Mouse (Mus musculus): ENCODE data around the gene Dcaf12. TPM values are rescaled to one million over a fixed set of nuclear protein-coding genes. Genes with fewer than 3 reads are reported as not detected.

Dcaf12 gene
- polyA plus RNA-seq (2016; fragmentation: Nextera tagmentation; extraction: Ambion mirVana) = 47.0 and 47.3 TPM in 2 replicates

DNA sequence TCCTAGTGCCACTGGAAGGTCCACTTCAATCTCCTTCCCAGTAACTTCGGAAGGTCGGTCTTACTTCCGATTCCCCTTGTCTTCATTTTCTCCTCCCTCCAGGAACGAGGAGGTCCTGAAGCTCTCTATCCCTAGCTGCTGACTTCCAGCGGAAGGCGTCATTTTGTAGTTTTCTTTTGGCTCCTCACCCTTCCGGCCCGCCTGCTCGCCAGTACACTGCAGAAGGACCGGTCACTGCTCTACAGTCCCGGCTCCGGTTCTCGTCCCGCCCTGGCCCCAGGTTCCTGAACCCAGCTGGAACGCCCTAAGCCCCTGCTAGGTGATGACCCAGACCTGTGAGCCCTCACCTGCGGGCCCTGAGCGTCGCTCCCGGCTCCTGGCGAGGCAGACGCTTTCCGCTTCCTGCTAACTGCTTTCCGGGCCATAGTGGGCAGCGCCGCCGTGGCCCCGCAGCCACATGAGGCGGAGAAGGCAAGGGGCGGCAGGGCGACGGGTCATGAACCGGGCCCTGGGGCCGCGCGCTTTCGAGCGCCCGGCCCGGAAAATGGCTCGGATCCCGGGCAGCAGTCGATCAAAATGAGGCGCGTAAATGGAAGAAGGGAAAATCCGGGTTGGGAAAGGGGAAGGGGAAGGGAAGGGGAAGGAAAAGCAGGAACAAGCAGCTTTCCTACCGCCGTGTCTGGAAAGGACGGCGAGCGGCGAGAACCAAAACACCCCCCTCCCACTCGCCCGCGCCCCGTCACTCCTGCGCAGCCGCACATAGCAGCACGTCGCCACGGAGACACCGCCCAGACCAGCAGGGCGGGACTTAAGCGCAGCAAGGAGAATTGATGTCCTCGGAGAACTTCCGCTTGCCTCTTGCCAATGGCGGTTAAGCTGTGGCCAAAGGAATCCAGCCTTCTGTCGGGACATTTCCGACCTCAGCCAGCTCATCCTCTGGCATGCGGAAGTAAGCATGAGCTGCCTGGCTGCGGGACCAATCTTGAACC, at the start of gene Dcaf12:
TSS of gene Dcaf12 (minus strand) at position 749 of the 989 bp plus-strand sequence.
- ATAC-seq (ENCODE audit: insufficient number of reproducible peaks, low FRiP score) = peak; percentile 96
- WGBS = under 1% methylated on average over 70 of the region's 70 CpGs
- H3K36me3 ChIP-seq = peaks cover 32% of the 10 kb centered on the region
- H3K27me3 ChIP-seq (replicated peaks) = no peaks in the 10 kb centered on the region
- peak within 1 kb of the TSS; percentile 94 for H3K4me2 ChIP-seq
- peaks cover 15% of the 10 kb centered on the region for H3K4me1 ChIP-seq (replicated peaks)
- H3K9ac ChIP-seq = peak within 1 kb of the TSS; percentile 96
- no peaks in the 10 kb centered on the region for H3K9me3 ChIP-seq (replicated peaks)
- H3K4me3 ChIP-seq = peak within 1 kb of the TSS; percentile 94
- H3K27ac ChIP-seq (ENCODE audit: poor library complexity, severe bottlenecking) = peak within 1 kb of the TSS; percentile 95

DNA sequence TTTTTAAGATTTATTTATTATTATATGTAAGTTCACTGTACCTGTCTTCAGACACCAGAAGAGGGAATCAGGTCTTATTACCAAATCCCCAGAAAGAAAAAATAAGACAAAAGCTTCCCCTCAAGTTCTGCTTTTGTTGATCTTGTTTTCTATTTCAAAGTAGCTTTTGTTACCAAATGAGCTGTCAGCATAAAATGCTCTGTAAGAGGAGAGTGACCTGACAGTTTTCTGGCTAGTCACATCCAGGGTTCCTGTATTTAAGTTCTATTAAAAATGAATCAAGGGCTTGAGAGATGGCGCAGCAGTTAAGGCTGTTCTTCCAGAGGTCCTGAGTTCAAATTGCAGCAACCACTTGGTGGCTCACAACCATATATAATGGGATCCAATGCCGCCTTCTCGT, 46.4 kb upstream of the Dcaf12 start:
- Histone ChIP-seq H3K9ac (no peak overlapping the region), H3K4me2 (no peak overlapping the region), H3K4me3 (no peak overlapping the region), H3K27me3 (replicated peaks) (no peaks in the 10 kb centered on the region), H3K9me3 (replicated peaks) (no peaks in the 10 kb centered on the region), H3K36me3 (peaks cover 5% of the 10 kb centered on the region; the same call in 1 of the 2 replicates), H3K27ac (ENCODE audit: poor library complexity, severe bottlenecking) (no peak overlapping the region), H3K4me1 (replicated peaks) (no peaks in the 10 kb centered on the region)
- no peak for ATAC-seq (ENCODE audit: insufficient number of reproducible peaks, low FRiP score)
- 93% methylated on average over 3 of the region's 3 CpGs for WGBS

DNA sequence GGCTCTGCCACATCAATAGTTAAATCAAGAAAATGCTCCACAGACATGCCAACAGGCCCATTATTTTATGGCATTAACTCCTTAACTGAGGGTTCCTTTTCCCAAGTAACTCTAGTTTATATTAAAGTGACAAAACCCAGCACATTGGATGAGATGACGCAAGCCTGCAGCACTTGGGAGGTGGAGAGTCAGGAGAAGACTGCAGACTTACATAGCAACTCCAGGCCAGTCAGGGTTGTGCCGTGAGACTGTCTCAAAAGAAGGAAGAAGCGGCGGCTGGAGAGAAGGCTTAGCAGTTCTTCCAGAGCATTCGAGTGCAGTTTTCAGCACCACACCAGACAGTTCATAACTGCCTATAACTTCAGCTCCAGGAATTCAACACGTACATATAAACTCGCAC, 44.7 kb upstream of the Dcaf12 start:
- ATAC-seq (ENCODE audit: insufficient number of reproducible peaks, low FRiP score) = no peak
- Histone ChIP-seq H3K4me2 (no peak overlapping the region), H3K9me3 (replicated peaks) (no peaks in the 10 kb centered on the region; the same call in 1 of the 2 replicates), H3K27ac (ENCODE audit: poor library complexity, severe bottlenecking) (no peak overlapping the region), H3K4me1 (replicated peaks) (no peaks in the 10 kb centered on the region), H3K4me3 (no peak overlapping the region), H3K36me3 (peaks cover 14% of the 10 kb centered on the region), H3K27me3 (replicated peaks) (no peaks in the 10 kb centered on the region), H3K9ac (no peak overlapping the region)
- 86% methylated on average over 7 of the region's 7 CpGs for WGBS

DNA sequence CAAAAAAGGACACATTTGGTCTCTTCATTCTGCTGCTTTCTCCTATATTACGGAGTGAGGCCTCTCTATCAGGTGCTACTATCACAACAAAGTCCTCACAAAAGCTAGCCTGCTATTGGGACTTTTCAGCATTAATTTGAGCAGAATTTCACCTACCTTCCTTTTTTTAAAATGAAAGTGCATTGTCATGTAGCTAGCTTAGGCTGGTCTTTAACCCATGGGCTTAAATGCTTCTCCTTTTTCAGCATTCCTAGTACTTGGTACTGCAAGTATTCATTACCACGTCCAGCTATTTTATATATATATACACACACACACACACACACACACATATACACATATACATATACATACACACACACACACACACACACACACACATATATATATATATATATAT, 44.0 kb upstream of the Dcaf12 start:
- H3K9me3 ChIP-seq (replicated peaks) = no peaks in the 10 kb centered on the region; the same call in 1 of the 2 replicates
- H3K27me3 ChIP-seq (replicated peaks) = no peaks in the 10 kb centered on the region
- no peak overlapping the region for H3K27ac ChIP-seq (ENCODE audit: poor library complexity, severe bottlenecking)
- WGBS = 88% methylated on average over 2 of the region's 2 CpGs
- peaks cover 14% of the 10 kb centered on the region for H3K36me3 ChIP-seq
- H3K4me3 ChIP-seq = no peak overlapping the region
- no peak overlapping the region for H3K9ac ChIP-seq
- ATAC-seq (ENCODE audit: insufficient number of reproducible peaks, low FRiP score) = no peak
- H3K4me2 ChIP-seq = no peak overlapping the region
- H3K4me1 ChIP-seq (replicated peaks) = no peaks in the 10 kb centered on the region

DNA sequence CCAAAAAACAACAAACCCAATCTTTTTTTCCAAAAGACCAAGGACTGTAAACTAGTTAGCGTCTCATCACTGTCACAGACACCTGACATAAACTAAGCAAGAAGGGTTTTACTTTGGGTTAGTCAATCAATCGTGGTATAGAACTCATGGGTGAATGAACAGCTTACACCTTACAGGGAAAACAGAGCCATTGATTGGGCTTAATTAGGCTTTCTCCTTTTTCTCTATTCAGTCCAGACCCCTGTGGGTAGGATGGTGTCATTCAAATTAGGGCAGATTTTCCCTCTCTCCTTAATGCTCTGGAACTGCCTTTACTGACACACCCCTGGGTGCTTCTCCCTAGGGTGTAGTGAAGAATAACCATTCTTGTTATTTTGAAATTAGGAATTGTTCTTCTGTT, 42.5 kb upstream of the Dcaf12 start:
- Histone ChIP-seq H3K9me3 (replicated peaks) (no peaks in the 10 kb centered on the region; the same call in 1 of the 2 replicates), H3K27me3 (replicated peaks) (no peaks in the 10 kb centered on the region), H3K36me3 (peaks cover 20% of the 10 kb centered on the region), H3K4me1 (replicated peaks) (0 out of 2 replicates have a peak, but pooled peaks cover 3% of the 10 kb centered on the region), H3K27ac (ENCODE audit: poor library complexity, severe bottlenecking) (no peak overlapping the region), H3K4me2 (no peak overlapping the region), H3K4me3 (no peak overlapping the region), H3K9ac (no peak overlapping the region)
- ATAC-seq (ENCODE audit: insufficient number of reproducible peaks, low FRiP score) = no peak
- 85% methylated on average over 2 of the region's 2 CpGs for WGBS

DNA sequence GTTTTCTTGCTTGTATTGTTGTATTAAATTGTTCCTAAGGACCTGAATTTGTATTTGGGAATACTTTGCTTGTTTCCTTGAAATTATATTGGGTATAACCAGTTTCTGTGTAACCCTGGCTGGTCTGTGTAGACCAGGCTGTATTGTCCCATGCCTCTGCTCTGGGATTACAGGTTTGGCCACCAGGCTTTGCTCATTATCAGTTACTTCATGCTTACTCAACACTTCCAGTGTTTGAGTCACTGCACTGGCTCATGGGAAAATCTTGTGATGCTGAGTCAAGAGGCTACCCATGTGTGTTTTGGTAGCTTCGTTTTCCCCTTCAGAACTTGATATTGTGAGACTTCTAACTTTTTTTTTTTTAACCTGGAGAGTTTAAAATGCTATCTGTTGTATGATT, 38.6 kb upstream of the Dcaf12 start:
- Histone ChIP-seq H3K9ac (no peak overlapping the region), H3K4me2 (no peak overlapping the region), H3K27me3 (replicated peaks) (no peaks in the 10 kb centered on the region), H3K36me3 (peaks cover 20% of the 10 kb centered on the region), H3K4me3 (no peak overlapping the region), H3K4me1 (replicated peaks) (peaks cover 10% of the 10 kb centered on the region), H3K27ac (ENCODE audit: poor library complexity, severe bottlenecking) (no peak overlapping the region), H3K9me3 (replicated peaks) (no peaks in the 10 kb centered on the region; the same call in 1 of the 2 replicates)
- 92% methylated on average over 1 of the region's 1 CpGs for WGBS
- ATAC-seq (ENCODE audit: insufficient number of reproducible peaks, low FRiP score) = no peak

DNA sequence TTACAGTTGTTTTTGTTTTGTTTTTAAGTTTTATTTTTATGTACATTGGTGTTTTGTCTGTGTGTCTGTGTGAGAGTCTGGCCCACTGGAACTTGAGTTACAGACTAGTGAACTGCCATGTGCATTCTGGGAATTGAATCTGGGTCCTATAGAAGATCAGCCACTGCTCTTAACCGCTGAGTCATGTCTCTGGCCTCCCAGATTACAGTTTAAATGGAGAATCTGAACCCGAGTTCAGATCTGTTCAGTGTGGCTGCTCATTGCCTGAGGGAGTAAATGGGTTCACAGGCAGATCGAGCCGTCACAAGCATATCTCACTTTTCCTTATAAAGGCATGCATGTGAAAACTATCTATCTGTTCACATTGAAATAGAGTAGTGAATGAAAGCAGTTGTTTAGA, 38.1 kb upstream of the Dcaf12 start:
- Histone ChIP-seq H3K36me3 (peaks cover 20% of the 10 kb centered on the region), H3K27ac (ENCODE audit: poor library complexity, severe bottlenecking) (no peak overlapping the region), H3K9me3 (replicated peaks) (no peaks in the 10 kb centered on the region; the same call in 1 of the 2 replicates), H3K9ac (no peak overlapping the region), H3K4me3 (no peak overlapping the region), H3K4me2 (no peak overlapping the region), H3K27me3 (replicated peaks) (no peaks in the 10 kb centered on the region), H3K4me1 (replicated peaks) (peaks cover 15% of the 10 kb centered on the region)
- no peak for ATAC-seq (ENCODE audit: insufficient number of reproducible peaks, low FRiP score)
- WGBS = 83% methylated on average over 4 of the region's 4 CpGs

DNA sequence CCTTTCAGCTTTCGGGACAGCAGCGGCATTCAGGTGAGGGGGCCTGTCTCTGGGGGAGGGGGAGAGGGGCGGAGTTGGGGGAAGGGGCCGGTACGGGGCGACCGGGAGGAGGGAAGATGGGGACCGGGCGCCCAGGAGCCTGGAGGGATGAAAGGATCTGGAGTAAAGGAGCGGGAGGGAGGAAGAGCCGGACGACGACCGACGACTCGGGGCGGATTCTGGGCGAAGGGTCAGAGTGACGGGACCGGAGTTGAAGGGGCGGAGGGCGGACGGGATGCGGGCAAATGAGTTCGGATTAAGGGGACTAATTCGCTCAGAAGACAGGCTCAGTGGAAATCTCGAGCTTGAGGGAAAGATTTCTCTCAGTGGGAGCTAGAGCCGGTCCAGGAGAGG, 34.5 kb upstream of the Dcaf12 start:
- peak overlapping the region; percentile 95 for H3K9ac ChIP-seq
- ATAC-seq (ENCODE audit: insufficient number of reproducible peaks, low FRiP score) = peak; percentile 75
- peak overlapping the region; percentile 82 for H3K4me2 ChIP-seq
- peak overlapping the region; percentile 86 for H3K4me3 ChIP-seq
- no peaks in the 10 kb centered on the region for H3K9me3 ChIP-seq (replicated peaks)
- peaks cover 20% of the 10 kb centered on the region for H3K4me1 ChIP-seq (replicated peaks)
- H3K27ac ChIP-seq (ENCODE audit: poor library complexity, severe bottlenecking) = peak overlapping the region; percentile 97
- no peaks in the 10 kb centered on the region for H3K27me3 ChIP-seq (replicated peaks)
- H3K36me3 ChIP-seq = peaks cover 9% of the 10 kb centered on the region; the same call in 1 of the 2 replicates
- WGBS = under 1% methylated on average over 28 of the region's 28 CpGs

DNA sequence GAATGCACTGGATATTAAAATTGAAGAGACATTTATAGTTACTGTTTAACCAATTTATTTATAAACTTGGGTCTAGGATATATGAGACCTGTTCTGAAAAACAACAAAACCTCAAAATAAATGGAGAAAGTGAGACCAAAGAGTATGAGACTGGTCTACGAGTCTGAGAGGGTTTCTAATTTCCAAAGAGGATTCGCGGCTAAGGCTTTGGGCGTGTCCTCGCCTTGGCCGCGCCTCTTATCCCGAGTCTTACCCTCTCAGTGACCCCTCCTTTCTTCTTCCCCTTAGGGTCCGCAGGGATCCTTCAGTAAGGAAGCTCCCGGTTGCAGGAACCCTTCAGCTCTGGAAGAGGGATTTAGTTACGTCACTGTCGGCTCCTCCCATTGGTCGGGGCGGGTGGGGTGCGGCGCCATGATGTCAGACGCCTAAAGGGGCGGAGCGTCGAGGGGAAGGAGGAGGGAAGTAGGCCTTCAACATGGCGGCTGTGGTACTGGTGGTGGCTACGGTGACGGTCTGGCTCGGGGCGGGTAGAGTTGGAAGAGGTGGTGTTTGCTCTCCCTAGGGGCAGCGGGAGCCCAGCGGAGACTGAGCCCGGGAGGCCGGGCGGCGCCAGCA, 34.0 kb upstream of the Dcaf12 start, which contains the start of gene Ubap1:
TSS of gene Ubap1 (plus strand) at position 413 of the 615 bp plus-strand sequence.
- Histone ChIP-seq H3K36me3 (peaks cover 9% of the 10 kb centered on the region; the same call in 1 of the 2 replicates), H3K27ac (ENCODE audit: poor library complexity, severe bottlenecking) (peak within 1 kb of the TSS; percentile 97), H3K4me1 (replicated peaks) (peaks cover 20% of the 10 kb centered on the region), H3K4me2 (peak within 1 kb of the TSS; percentile 82), H3K27me3 (replicated peaks) (no peaks in the 10 kb centered on the region), H3K4me3 (peak within 1 kb of the TSS; percentile 86), H3K9me3 (replicated peaks) (no peaks in the 10 kb centered on the region), H3K9ac (peak within 1 kb of the TSS; percentile 95)
- ATAC-seq (ENCODE audit: insufficient number of reproducible peaks, low FRiP score) = peak; percentile 96
- under 1% methylated on average over 31 of the region's 31 CpGs for WGBS

DNA sequence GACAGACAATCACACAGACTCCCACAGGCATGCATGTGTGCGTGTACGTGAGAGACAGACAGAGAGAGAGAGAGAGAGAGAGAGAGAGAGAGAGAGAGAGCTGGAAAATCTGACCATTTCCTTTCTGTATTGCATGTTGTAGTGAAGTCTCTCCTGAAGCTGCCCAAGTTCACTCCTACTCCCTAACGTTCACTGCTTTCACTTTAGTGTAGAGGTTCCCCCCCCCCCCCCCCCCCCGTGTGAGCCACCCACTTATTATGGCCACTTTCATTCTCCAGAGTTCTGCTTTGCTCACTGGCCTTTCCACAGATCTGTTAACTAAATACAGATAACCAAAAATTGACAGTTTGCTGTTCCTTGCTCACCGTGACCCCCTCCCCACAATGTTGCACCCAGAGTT, 33.1 kb upstream of the Dcaf12 start:
- H3K27me3 ChIP-seq (replicated peaks) = no peaks in the 10 kb centered on the region
- no peaks in the 10 kb centered on the region for H3K9me3 ChIP-seq (replicated peaks)
- H3K9ac ChIP-seq = peak overlapping the region; percentile 13
- H3K4me1 ChIP-seq (replicated peaks) = peaks cover 19% of the 10 kb centered on the region
- peak overlapping the region; percentile 13; the same call in 1 of the 2 replicates for H3K4me3 ChIP-seq
- WGBS = 29% methylated on average over 4 of the region's 5 CpGs
- H3K27ac ChIP-seq (ENCODE audit: poor library complexity, severe bottlenecking) = peak overlapping the region; percentile 25
- H3K36me3 ChIP-seq = peaks cover 8% of the 10 kb centered on the region; the same call in 1 of the 2 replicates
- H3K4me2 ChIP-seq = peak overlapping the region; percentile 52
- no peak for ATAC-seq (ENCODE audit: insufficient number of reproducible peaks, low FRiP score)

DNA sequence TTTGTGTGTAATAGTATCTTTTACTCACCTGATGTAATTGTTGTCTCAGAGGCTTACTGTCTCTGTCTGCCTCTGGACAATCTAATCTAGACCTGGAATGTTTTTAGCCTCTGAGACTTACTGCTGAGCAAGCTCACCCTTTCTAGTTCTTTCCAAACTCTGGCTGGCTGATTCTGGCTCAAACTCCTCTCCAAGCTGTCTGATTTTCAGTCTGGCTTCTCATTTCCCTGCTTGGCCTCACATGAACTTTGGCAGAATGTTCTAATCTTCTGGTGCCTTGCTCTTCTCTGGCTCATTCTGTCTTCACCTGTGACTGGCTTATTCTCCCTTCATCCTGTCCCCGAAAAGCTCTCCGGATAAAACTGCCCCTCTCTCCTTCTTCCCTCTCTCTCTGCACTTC, 31.3 kb upstream of the Dcaf12 start:
- no peaks in the 10 kb centered on the region for H3K27me3 ChIP-seq (replicated peaks)
- WGBS = 70% methylated on average over 2 of the region's 2 CpGs

More for the DNA sequence above, 31.3 kb upstream of the Dcaf12 start:
- no peak overlapping the region for H3K9ac ChIP-seq
- H3K4me2 ChIP-seq = no peak overlapping the region
- H3K4me3 ChIP-seq = no peak overlapping the region
- no peak overlapping the region for H3K27ac ChIP-seq (ENCODE audit: poor library complexity, severe bottlenecking)
- H3K36me3 ChIP-seq = no peaks in the 10 kb centered on the region
- no peaks in the 10 kb centered on the region for H3K9me3 ChIP-seq (replicated peaks)
- ATAC-seq (ENCODE audit: insufficient number of reproducible peaks, low FRiP score) = no peak
- H3K4me1 ChIP-seq (replicated peaks) = peaks cover 17% of the 10 kb centered on the region
